Mouse (Mus musculus): ENCODE measurements at regions not wholly inside any gene's neighbourhood (a gene's known extent, or its start where the extent isn't known, plus 50 kb on each side); places are given as distances from the start of the nearest gene placed in this dataset.

- ChIA-PET POLR2A (no interaction called here), CTCF (no interaction called here)
Observed at GRCm38 (mm10) chr8:102575523-102575922, 209.9 kb downstream of the Cdh11 start.

GRCm38 (mm10) chr8:102567779-102568178 lies 217.7 kb downstream of the Cdh11 start:
- POLR2A ChIA-PET, result no interaction called here
- CTCF ChIA-PET, result no interaction called here

- POLR2A ChIA-PET, result no interaction called here
- CTCF ChIA-PET, result no interaction called here
Observed at GRCm38 (mm10) chr8:102554213-102554612, 231.2 kb downstream of the Cdh11 start.

GRCm38 (mm10) chr8:102553348-102553935 lies 232.0 kb downstream of the Cdh11 start:
- ChIA-PET CTCF (no interaction called here), POLR2A (no interaction called here)

GRCm38 (mm10) chr8:102538886-102539285 lies 246.6 kb downstream of the Cdh11 start:
- CTCF ChIA-PET, result no interaction called here
- POLR2A ChIA-PET, result no interaction called here

GRCm38 (mm10) chr8:102538068-102538467 lies 247.4 kb downstream of the Cdh11 start:
- POLR2A ChIA-PET, result no interaction called here
- CTCF ChIA-PET, result no interaction called here

GRCm38 (mm10) chr8:102518446-102518845 lies 267.0 kb downstream of the Cdh11 start:
- CTCF ChIA-PET, result no interaction called here
- POLR2A ChIA-PET, result no interaction called here

- POLR2A ChIA-PET, result no interaction called here
- CTCF ChIA-PET, result no interaction called here
Observed at GRCm38 (mm10) chr8:102515748-102516147, 269.7 kb downstream of the Cdh11 start.

- CTCF ChIA-PET, result interaction anchor here in 1 of 4 experiments (0.6 kb wide), 1 partner anchor 668 kb away, joined by 3 read pairs; no protein-coding TSS in a partner anchor
- POLR2A ChIA-PET, result interaction anchor here in 1 of 4 experiments (0.6 kb wide), 1 partner anchor 859 kb away, joined by 3 read pairs; no protein-coding TSS in a partner anchor
Observed at GRCm38 (mm10) chr8:102514805-102515424, 270.5 kb downstream of the Cdh11 start.

GRCm38 (mm10) chr8:102500751-102501150 lies 284.7 kb downstream of the Cdh11 start:
- POLR2A ChIA-PET, result no interaction called here

GRCm38 (mm10) chr8:102500202-102500601 lies 285.2 kb downstream of the Cdh11 start:
- POLR2A ChIA-PET, result no interaction called here
- CTCF ChIA-PET, result no interaction called here

More at GRCm38 (mm10) chr8:102500751-102501150, 284.7 kb downstream of the Cdh11 start:
- CTCF ChIA-PET, result no interaction called here

GRCm38 (mm10) chr8:102499091-102499490 lies 286.4 kb downstream of the Cdh11 start:
- POLR2A ChIA-PET, result no interaction called here
- CTCF ChIA-PET, result no interaction called here

GRCm38 (mm10) chr8:102497160-102497559 lies 288.3 kb downstream of the Cdh11 start:
- POLR2A ChIA-PET, result no interaction called here
- CTCF ChIA-PET, result no interaction called here

- POLR2A ChIA-PET, result no interaction called here
- CTCF ChIA-PET, result no interaction called here
Observed at GRCm38 (mm10) chr8:102496698-102497097, 288.7 kb downstream of the Cdh11 start.

GRCm38 (mm10) chr8:102496021-102496420 lies 289.4 kb downstream of the Cdh11 start:
- ChIA-PET CTCF (no interaction called here), POLR2A (interaction anchor here in 1 of 4 experiments (0.6 kb wide), 1 partner anchor 347 kb away, joined by 3 read pairs; no protein-coding TSS in a partner anchor)

- ChIA-PET CTCF (no interaction called here), POLR2A (no interaction called here)
Observed at GRCm38 (mm10) chr8:102491015-102491414, 294.4 kb downstream of the Cdh11 start.

GRCm38 (mm10) chr8:102488284-102488683 lies 297.2 kb downstream of the Cdh11 start:
- CTCF ChIA-PET, result no interaction called here
- POLR2A ChIA-PET, result interaction anchor here in 1 of 4 experiments (0.7 kb wide), 1 partner anchor 285 kb away, joined by 3 read pairs; no protein-coding TSS in a partner anchor

- ChIA-PET CTCF (no interaction called here), POLR2A (interaction anchor here in 1 of 4 experiments (0.7 kb wide), 1 partner anchor 285 kb away, joined by 3 read pairs; no protein-coding TSS in a partner anchor)
Observed at GRCm38 (mm10) chr8:102487796-102488195, 297.6 kb downstream of the Cdh11 start.

- POLR2A ChIA-PET, result no interaction called here
- CTCF ChIA-PET, result no interaction called here
Observed at GRCm38 (mm10) chr8:102475166-102475802, 310.2 kb downstream of the Cdh11 start.

- POLR2A ChIA-PET, result no interaction called here
- CTCF ChIA-PET, result no interaction called here
Observed at GRCm38 (mm10) chr8:102474192-102474591, 311.2 kb downstream of the Cdh11 start.

GRCm38 (mm10) chr8:102471352-102471751 lies 314.1 kb downstream of the Cdh11 start:
- POLR2A ChIA-PET, result no interaction called here
- CTCF ChIA-PET, result no interaction called here
